Mouse (Mus musculus) kidney, postnatal 0 days (tissue): ENCODE measurements at regions not wholly inside any gene's neighbourhood (a gene's known extent, or its start where the extent isn't known, plus 50 kb on each side); places are given as distances from the start of the nearest gene placed in this dataset.

ENCODE experiments used
- ATAC-seq: fragments of 200-750 bp; cut with Nextera tagmentation; replicated peaks from 2 replicates; pipeline ENCODE4 v1.8.0; 2017; ENCODE audit warnings: low read depth, moderate number of reproducible peaks, moderate TSS enrichment, moderate library complexity; ENCODE audit not compliant: low FRiP score
- DNase-seq: peaks from one replicate; pipeline ENCODE4 v3.0.0-alpha.2; 2016; ENCODE audit warnings: low spot score
- H3K27ac ChIP-seq: fragments of 300-500 bp; sonication (generic); 2 replicates; pipeline ENCODE4 v1.5.1; 2014; ENCODE audit warnings: mild to moderate bottlenecking
- H3K27me3 ChIP-seq: fragments of 300-500 bp; sonication (generic); 2 replicates; pipeline ENCODE4 v1.6.1; 2014; ENCODE audit warnings: low read length, mixed read lengths; ENCODE audit not compliant: insufficient read depth
- H3K36me3 ChIP-seq: fragments of 300-500 bp; sonication (generic); 2 replicates; pipeline ENCODE4 v1.6.1; 2014; ENCODE audit warnings: low read length, mixed read lengths; ENCODE audit not compliant: insufficient read depth
- H3K4me1 ChIP-seq: fragments of 300-500 bp; sonication (generic); replicated peaks from 2 replicates; pipeline ENCODE4 v1.6.1; 2014; ENCODE audit warnings: antibody characterized with exemption, low read length, mixed read lengths; ENCODE audit not compliant: insufficient read depth
- H3K4me2 ChIP-seq: fragments of 300-500 bp; sonication (generic); 2 replicates; pipeline ENCODE4 v1.6.1; 2014; ENCODE audit warnings: mild to moderate bottlenecking, low read length, moderate library complexity, mixed read lengths
- H3K4me3 ChIP-seq: fragments of 300-500 bp; sonication (generic); replicated peaks from 2 replicates; pipeline ENCODE4 v1.5.1; 2014; ENCODE audit warnings: low read depth, low read length
- H3K9ac ChIP-seq: fragments of 300-500 bp; sonication (generic); 2 replicates; pipeline ENCODE4 v1.6.1; 2014; ENCODE audit warnings: low read depth, low read length
- H3K9me3 ChIP-seq: fragments of 300-500 bp; sonication (generic); replicated peaks from 2 replicates; pipeline ENCODE4 v1.6.1; 2016; ENCODE audit warnings: low read length, inconsistent platforms, mixed read lengths
- CTCF ChIP-seq: IDR thresholded peaks from 2 replicates; pipeline ENCODE4 v1.5.1; 2016; ENCODE audit warnings: antibody characterized with exemption, low read depth, mild to moderate bottlenecking, moderate library complexity
- WGBS: fragments of 180-500 bp; shearing (Covaris S2); extraction: QIAGEN DNeasy Blood & Tissue Kit; methylation state at CpG from one replicate; pipeline ENCODE4 v1.1.7; 2014; 5-methylcytosine and 5-hydroxymethylcytosine counted together

GRCm38 (mm10) chr14:80979475-80979874 lies 995.6 kb downstream of the Olfm4 start:
- Histone ChIP-seq H3K4me2 (no peak overlapping the region), H3K36me3 (no peaks in the 10 kb centered on the region), H3K4me3 (no peak overlapping the region), H3K9ac (no peak overlapping the region), H3K27ac (no peak overlapping the region), H3K9me3 (no peaks in the 10 kb centered on the region), H3K27me3 (no peaks in the 10 kb centered on the region), H3K4me1 (no peaks in the 10 kb centered on the region)
- WGBS = 15% methylated on average over 5 of the region's 5 CpGs
- ATAC-seq (0 out of 2 replicates have a peak, but pooled peaks have one; percentile 36), DNase-seq (peak; percentile 1)
- TF ChIP-seq CTCF = no peak

GRCm38 (mm10) chr14:80990192-80990591 lies 1006.3 kb downstream of the Olfm4 start:
- Histone ChIP-seq H3K36me3 (no peaks in the 10 kb centered on the region), H3K9ac (no peak overlapping the region), H3K4me1 (no peaks in the 10 kb centered on the region), H3K4me3 (no peak overlapping the region), H3K4me2 (no peak overlapping the region), H3K9me3 (no peaks in the 10 kb centered on the region), H3K27me3 (no peaks in the 10 kb centered on the region), H3K27ac (no peak overlapping the region)
- WGBS = 58% methylated on average over 3 of the region's 3 CpGs
- ATAC-seq (no peak), DNase-seq (no peak)
- no peak for TF ChIP-seq CTCF

- no peaks in the 10 kb centered on the region for H3K27me3 ChIP-seq
- no peak overlapping the region for H3K27ac ChIP-seq
- no peaks in the 10 kb centered on the region for H3K9me3 ChIP-seq
- no peak overlapping the region for H3K9ac ChIP-seq
- H3K4me3 ChIP-seq = no peak overlapping the region
- no peaks in the 10 kb centered on the region for H3K4me1 ChIP-seq
- TF ChIP-seq CTCF = no peak
- H3K36me3 ChIP-seq = no peaks in the 10 kb centered on the region
- WGBS = 87% methylated on average over 1 of the region's 1 CpGs
- DNase-seq = no peak
- no peak overlapping the region for H3K4me2 ChIP-seq
- ATAC-seq = no peak
Observed at GRCm38 (mm10) chr14:80990679-80991286, 1006.9 kb downstream of the Olfm4 start.

- no peak overlapping the region for H3K4me3 ChIP-seq
- TF ChIP-seq CTCF = no peak
- no peak overlapping the region for H3K9ac ChIP-seq
- no peak for ATAC-seq
- no peaks in the 10 kb centered on the region for H3K9me3 ChIP-seq
- no peak overlapping the region for H3K27ac ChIP-seq
- H3K4me2 ChIP-seq = no peak overlapping the region
- no peaks in the 10 kb centered on the region for H3K36me3 ChIP-seq
- DNase-seq = no peak
- no peaks in the 10 kb centered on the region for H3K4me1 ChIP-seq
- 84% methylated on average over 1 of the region's 1 CpGs for WGBS
- no peaks in the 10 kb centered on the region for H3K27me3 ChIP-seq
Observed at GRCm38 (mm10) chr14:80999030-80999429, 1015.1 kb downstream of the Olfm4 start.

DNA sequence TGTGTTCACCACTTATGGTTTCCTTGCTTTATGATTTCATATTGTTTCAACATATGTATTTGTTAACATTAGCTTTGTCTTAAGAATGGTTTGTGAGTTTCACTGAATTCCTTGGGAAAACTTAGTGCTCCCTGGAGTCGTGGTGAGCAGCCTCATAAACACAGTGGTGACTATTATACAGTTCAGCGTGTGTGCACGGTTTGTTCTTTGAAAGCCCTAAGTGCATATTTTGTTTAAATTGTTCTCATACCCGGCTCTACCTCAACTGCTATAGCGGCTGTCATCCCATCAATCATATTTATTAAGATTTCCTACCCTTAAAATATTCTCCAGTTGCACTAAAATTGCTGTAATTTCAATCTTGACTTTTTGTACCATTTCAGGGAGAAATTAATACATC lies 1029.3 kb downstream of the Olfm4 start:
- Histone ChIP-seq H3K4me3 (no peak overlapping the region), H3K27me3 (no peaks in the 10 kb centered on the region), H3K9me3 (no peaks in the 10 kb centered on the region), H3K9ac (no peak overlapping the region), H3K36me3 (no peaks in the 10 kb centered on the region), H3K27ac (no peak overlapping the region), H3K4me1 (no peaks in the 10 kb centered on the region), H3K4me2 (no peak overlapping the region)
- WGBS = 64% methylated on average over 5 of the region's 5 CpGs
- no peak for TF ChIP-seq CTCF
- ATAC-seq (no peak), DNase-seq (no peak)

GRCm38 (mm10) chr14:81031475-81031874 lies 1047.6 kb downstream of the Olfm4 start:
- no peaks in the 10 kb centered on the region for H3K4me1 ChIP-seq
- H3K4me3 ChIP-seq = no peak overlapping the region
- H3K9me3 ChIP-seq = no peaks in the 10 kb centered on the region
- ATAC-seq (no peak), DNase-seq (no peak)
- H3K36me3 ChIP-seq = no peaks in the 10 kb centered on the region
- no peak overlapping the region for H3K9ac ChIP-seq
- H3K27me3 ChIP-seq = no peaks in the 10 kb centered on the region
- no peak overlapping the region for H3K4me2 ChIP-seq
- H3K27ac ChIP-seq = no peak overlapping the region
- no peak for TF ChIP-seq CTCF

- no peak for ATAC-seq
- no peak overlapping the region for H3K4me2 ChIP-seq
- H3K36me3 ChIP-seq = no peaks in the 10 kb centered on the region
- no peak for DNase-seq
- no peak overlapping the region for H3K4me3 ChIP-seq
- H3K27me3 ChIP-seq = no peaks in the 10 kb centered on the region
- no peak overlapping the region for H3K27ac ChIP-seq
- 27% methylated on average over 2 of the region's 2 CpGs for WGBS
- TF ChIP-seq CTCF = no peak
- H3K9ac ChIP-seq = no peak overlapping the region
- H3K4me1 ChIP-seq = no peaks in the 10 kb centered on the region
- H3K9me3 ChIP-seq = no peaks in the 10 kb centered on the region
Observed at GRCm38 (mm10) chr14:81037635-81038034, 1053.8 kb downstream of the Olfm4 start.
